8 mouse cellular contexts compared by ENCODE assay signal in genomic region chr7:137478621-137478982, GRCm38 (mm10). TPM values are rescaled to one million over a fixed set of nuclear protein-coding genes. Genes with fewer than 3 reads are reported as not detected.
A peak's percentile ranks its signal among the peaks of the same experiment; 100 is the strongest.
DNase-seq lines count a peak whose midpoint lies in the region; ATAC-seq and TF ChIP-seq lines count a peak whose summit lies in the region.

No protein-coding gene starts in this region.

- peaks cover 7% of the 10 kb centered on the region; the same call in 1 of the 2 replicates for H3K27me3 ChIP-seq in lung, embryonic 14.5 days (ENCODE audit: insufficient read depth, low read length)
- H3K27me3 ChIP-seq in forebrain, embryonic 13.5 days: 0 out of 2 replicates have a peak, but pooled peaks cover 3% of the 10 kb centered on the region
- no peaks in the 10 kb centered on the region for H3K27me3 ChIP-seq in limb, embryonic 14.5 days (ENCODE audit: control insufficient read depth, insufficient read depth, low read length)

- no peaks in the 10 kb centered on the region for H3K36me3 ChIP-seq in lung, embryonic 14.5 days (ENCODE audit: insufficient read depth)
- H3K36me3 ChIP-seq in forebrain, embryonic 13.5 days (ENCODE audit: poor library complexity, severe bottlenecking): no peaks in the 10 kb centered on the region
- no peaks in the 10 kb centered on the region for H3K36me3 ChIP-seq in limb, embryonic 14.5 days (ENCODE audit: control insufficient read depth, insufficient read depth, low read length)

- H3K4me1 ChIP-seq in lung, embryonic 14.5 days (ENCODE audit: insufficient read depth): no peaks in the 10 kb centered on the region
- peaks cover 3% of the 10 kb centered on the region; the same call in 1 of the 2 replicates for H3K4me1 ChIP-seq in forebrain, embryonic 13.5 days
- peaks cover 3% of the 10 kb centered on the region for H3K4me1 ChIP-seq in limb, embryonic 14.5 days (ENCODE audit: control insufficient read depth, insufficient read depth, low read length)
- H3K4me1 ChIP-seq in olfactory bulb, adult 2 months (ENCODE audit: control insufficient read depth, insufficient read depth, low read length): 0 out of 2 replicates have a peak, but pooled peaks cover 5% of the 10 kb centered on the region

- ATAC-seq in lung, embryonic 14.5 days (ENCODE audit: insufficient read depth): peak; percentile 62
- peak; percentile 77 for ATAC-seq in forebrain, embryonic 13.5 days
- ATAC-seq in limb, embryonic 14.5 days (ENCODE audit: low FRiP score, low read depth): peak; percentile 32

- no peak for TF ChIP-seq POLR2A in limb, embryonic 14.5 days (IDR thresholded peaks at IDR 0.05; ENCODE audit: borderline replicate concordance, extremely low read depth, insufficient read depth, insufficient read length)
- no peak for TF ChIP-seq POLR2A in olfactory bulb, adult 2 months (IDR thresholded peaks at IDR 0.05; ENCODE audit: insufficient read depth, low read depth, low read length)

- peak overlapping the region; percentile 54 for H3K4me2 ChIP-seq in lung, embryonic 14.5 days
- peak overlapping the region; percentile 59 for H3K4me2 ChIP-seq in forebrain, embryonic 13.5 days
- peak overlapping the region; percentile 43 for H3K4me2 ChIP-seq in limb, embryonic 14.5 days (replicated peaks; ENCODE audit: low read depth, low read length, severe bottlenecking)

- WGBS in lung, embryonic 14.5 days: 27% methylated on average over 5 of the region's 5 CpGs
- 22% methylated on average over 5 of the region's 5 CpGs for WGBS in forebrain, embryonic 13.5 days
- 27% methylated on average over 5 of the region's 5 CpGs for WGBS in limb, embryonic 14.5 days
- WGBS in olfactory bulb, adult 2 months: 31% methylated on average over 5 of the region's 5 CpGs

- TF ChIP-seq CTCF in lung, embryonic 14.5 days (IDR thresholded peaks at IDR 0.05; ENCODE audit: low read depth): no peak
- TF ChIP-seq CTCF in olfactory bulb, adult 2 months (IDR thresholded peaks at IDR 0.05; ENCODE audit: insufficient read depth, low read depth, low read length): no peak

- H3K27ac ChIP-seq in lung, embryonic 14.5 days (ENCODE audit: low read depth): no peak overlapping the region
- no peak overlapping the region for H3K27ac ChIP-seq in forebrain, embryonic 13.5 days
- no peak overlapping the region for H3K27ac ChIP-seq in limb, embryonic 14.5 days (replicated peaks; ENCODE audit: low read depth, low read length)
- H3K27ac ChIP-seq in olfactory bulb, adult 2 months (ENCODE audit: insufficient read depth, low read depth, low read length): no peak overlapping the region

- no peak for DNase-seq in lung, embryonic 14.5 days
- no peak for DNase-seq in lung, postnatal 4 days
- DNase-seq in limb, embryonic 14.5 days (ENCODE audit: low spot score): no peak
- DNase-seq in right cerebral cortex, postnatal 25 days: no peak
- no peak for DNase-seq in layer of hippocampus, postnatal 14 days (ENCODE audit: low spot score in 2 of 2)
- no peak for DNase-seq in right cerebral cortex, adult 2 months (ENCODE audit: low spot score in 2 of 2)

- H3K9me3 ChIP-seq in lung, embryonic 14.5 days (ENCODE audit: low read depth, low read length): no peaks in the 10 kb centered on the region
- no peaks in the 10 kb centered on the region for H3K9me3 ChIP-seq in forebrain, embryonic 13.5 days (replicated peaks)
- H3K9me3 ChIP-seq in limb, embryonic 14.5 days (ENCODE audit: control insufficient read depth, low read length): no peaks in the 10 kb centered on the region

- H3K9ac ChIP-seq in lung, embryonic 14.5 days: no peak overlapping the region
- peak overlapping the region; percentile 55 for H3K9ac ChIP-seq in forebrain, embryonic 13.5 days
- no peak overlapping the region for H3K9ac ChIP-seq in limb, embryonic 14.5 days (ENCODE audit: low read depth, low read length, severe bottlenecking)

- H3K4me3 ChIP-seq in lung, embryonic 14.5 days (ENCODE audit: low read depth, low read length): 0 out of 2 replicates have a peak overlapping the region, but pooled peaks have one; percentile 3
- peak overlapping the region; percentile 25 for H3K4me3 ChIP-seq in forebrain, embryonic 13.5 days
- H3K4me3 ChIP-seq in limb, embryonic 14.5 days (replicated peaks; ENCODE audit: low read length): no peak overlapping the region; the same call in 1 of the 2 replicates
- peak overlapping the region; percentile 17; the same call in 1 of the 2 replicates for H3K4me3 ChIP-seq in olfactory bulb, adult 2 months (ENCODE audit: insufficient read depth, low read depth, low read length)

RNA-seq across cellular contexts. Expression of gene Glrx3, which starts 41.2 kb away (rescaled TPM):
- 253 and 257 TPM in 2 replicates for polyA plus RNA-seq in lung, embryonic 14.5 days (2014; fragmentation: Nextera tagmentation; extraction: Ambion mirVana)
- polyA plus RNA-seq in forebrain, embryonic 13.5 days (2015; fragmentation: Nextera tagmentation; extraction: Ambion mirVana): 292 and 315 TPM in 2 replicates
- 99.9 and 170 TPM in 2 replicates for polyA plus RNA-seq in limb, embryonic 14.5 days (2012; rRNA removed)
- 272 and 274 TPM in 2 replicates for polyA plus RNA-seq in limb, embryonic 14.5 days (2014; fragmentation: Nextera tagmentation; extraction: Ambion mirVana)
- polyA plus RNA-seq in olfactory bulb, adult 2 months (2012; ENCODE audit: insufficient read depth, insufficient read length, low replicate concordance, missing spikeins): not detected in 2 replicates
- 100 to 1,000 TPM; 127 to 132 TPM for total RNA-seq in layer of hippocampus, postnatal 14 days (2021)
